8 mouse cellular contexts compared by ENCODE assay signal in the genomic region with DNA sequence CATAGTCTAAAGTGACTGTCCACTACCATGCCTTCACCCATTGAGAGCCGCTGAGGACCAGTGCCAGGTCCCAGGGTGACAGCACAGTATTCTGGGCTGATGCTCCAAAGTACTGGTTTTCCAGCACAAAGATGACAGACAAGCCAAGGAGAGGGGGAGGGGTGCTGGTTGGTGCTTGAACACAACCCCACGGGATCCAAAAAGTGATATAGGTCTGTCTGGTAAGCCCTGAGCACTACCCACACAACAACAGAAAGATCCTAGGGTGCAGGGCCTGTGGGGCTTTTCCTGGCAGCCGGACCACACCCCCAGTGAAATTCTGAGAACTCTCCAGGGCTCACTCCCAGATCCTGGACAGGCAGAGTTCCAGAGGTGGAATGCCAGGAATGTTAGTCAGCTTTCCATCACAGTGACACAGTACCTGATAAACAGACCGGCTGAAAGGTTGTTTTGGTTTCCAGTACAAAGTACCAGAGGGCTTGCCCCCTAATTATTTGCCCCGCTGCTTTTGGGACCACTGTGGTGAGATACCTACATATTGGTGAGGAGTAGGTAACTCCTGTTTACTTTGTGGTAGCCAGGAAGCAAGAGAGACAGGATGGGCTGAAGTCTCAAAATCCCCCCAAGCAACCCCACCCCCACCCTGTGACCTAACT. TPM values are rescaled to one million over a fixed set of nuclear protein-coding genes. Genes with fewer than 3 reads are reported as not detected.
DNase-seq lines count a peak whose midpoint lies in the region; ATAC-seq and TF ChIP-seq lines count a peak whose summit lies in the region.

No protein-coding gene starts in this region.

- TF ChIP-seq EP300 in stomach, postnatal 0 days (optimal IDR thresholded peaks at IDR 0.05) = no peak

- H3K9ac ChIP-seq in hindbrain, embryonic 15.5 days = no peak overlapping the region
- no peak overlapping the region for H3K9ac ChIP-seq in hindbrain, embryonic 11.5 days (ENCODE audit: low read depth, low read length)
- peak overlapping the region; percentile 55; the same call in 1 of the 2 replicates for H3K9ac ChIP-seq in heart, embryonic 14.5 days (ENCODE audit: low read length)
- no peak overlapping the region for H3K9ac ChIP-seq in limb, embryonic 12.5 days (replicated peaks)
- H3K9ac ChIP-seq in stomach, postnatal 0 days (ENCODE audit: low read length) = no peak overlapping the region

- WGBS in hindbrain, embryonic 15.5 days = 42% methylated on average over 5 of the region's 5 CpGs
- WGBS in hindbrain, embryonic 11.5 days = 37% methylated on average over 5 of the region's 5 CpGs
- 5% methylated on average over 5 of the region's 5 CpGs for WGBS in heart, embryonic 14.5 days
- 16% methylated on average over 5 of the region's 5 CpGs for WGBS in limb, embryonic 12.5 days
- WGBS in stomach, postnatal 0 days = 25% methylated on average over 5 of the region's 5 CpGs

- no peaks in the 10 kb centered on the region for H3K9me3 ChIP-seq in hindbrain, embryonic 15.5 days
- H3K9me3 ChIP-seq in hindbrain, embryonic 11.5 days (ENCODE audit: control insufficient read depth, low read length) = no peaks in the 10 kb centered on the region
- no peaks in the 10 kb centered on the region for H3K9me3 ChIP-seq in heart, embryonic 14.5 days (ENCODE audit: control insufficient read depth, low read length)
- H3K9me3 ChIP-seq in limb, embryonic 12.5 days = peaks cover 3% of the 10 kb centered on the region; the same call in 1 of the 2 replicates
- no peaks in the 10 kb centered on the region for H3K9me3 ChIP-seq in stomach, postnatal 0 days (ENCODE audit: control insufficient read depth, low read length)

- no peak for ATAC-seq in hindbrain, embryonic 15.5 days (ENCODE audit: low FRiP score, low read depth)
- ATAC-seq in hindbrain, embryonic 11.5 days (ENCODE audit: low FRiP score) = no peak
- peak; percentile 32; the same call in 1 of the 2 replicates for ATAC-seq in heart, embryonic 14.5 days (ENCODE audit: insufficient number of reproducible peaks, insufficient read depth, low FRiP score, low read depth)
- no peak for ATAC-seq in limb, embryonic 12.5 days (ENCODE audit: insufficient number of reproducible peaks, insufficient read depth, low FRiP score, low TSS enrichment, low read depth)
- peak; percentile 20 for ATAC-seq in stomach, postnatal 0 days (ENCODE audit: low FRiP score, low TSS enrichment)

- peak overlapping the region; percentile 14; the same call in 1 of the 2 replicates for H3K27ac ChIP-seq in hindbrain, embryonic 15.5 days (replicated peaks)
- no peak overlapping the region; the same call in 1 of the 2 replicates for H3K27ac ChIP-seq in hindbrain, embryonic 11.5 days (ENCODE audit: low read depth, low read length)
- peak overlapping the region; percentile 74 to 94 for H3K27ac ChIP-seq in heart, embryonic 14.5 days (replicated peaks in 1 of 2; ENCODE audit: control insufficient read depth in 1 of 2, insufficient read depth in 1 of 2, low read depth in 2 of 2, low read length in 2 of 2)
- peak overlapping the region; percentile 73 for H3K27ac ChIP-seq in limb, embryonic 12.5 days
- H3K27ac ChIP-seq in stomach, postnatal 0 days (replicated peaks) = peak overlapping the region; percentile 80

- no peak overlapping the region for H3K4me2 ChIP-seq in hindbrain, embryonic 15.5 days
- no peak overlapping the region for H3K4me2 ChIP-seq in hindbrain, embryonic 11.5 days (replicated peaks; ENCODE audit: low read depth, low read length)
- H3K4me2 ChIP-seq in heart, embryonic 14.5 days (ENCODE audit: low read length) = peak overlapping the region; percentile 37
- H3K4me2 ChIP-seq in limb, embryonic 12.5 days = 0 out of 2 replicates have a peak overlapping the region, but pooled peaks have one; percentile 23
- H3K4me2 ChIP-seq in stomach, postnatal 0 days (replicated peaks; ENCODE audit: low read depth) = no peak overlapping the region

- peaks cover 25% of the 10 kb centered on the region for H3K36me3 ChIP-seq in hindbrain, embryonic 15.5 days
- no peaks in the 10 kb centered on the region for H3K36me3 ChIP-seq in hindbrain, embryonic 11.5 days (ENCODE audit: control insufficient read depth, insufficient read depth, low read length)
- peaks cover 29% of the 10 kb centered on the region for H3K36me3 ChIP-seq in heart, embryonic 14.5 days (ENCODE audit: control insufficient read depth, insufficient read depth, low read length)
- H3K36me3 ChIP-seq in limb, embryonic 12.5 days = peaks cover 30% of the 10 kb centered on the region
- peaks cover 12% of the 10 kb centered on the region for H3K36me3 ChIP-seq in stomach, postnatal 0 days (ENCODE audit: control insufficient read depth, insufficient read depth, low read length)

- H3K27me3 ChIP-seq in hindbrain, embryonic 15.5 days = no peaks in the 10 kb centered on the region
- no peaks in the 10 kb centered on the region for H3K27me3 ChIP-seq in hindbrain, embryonic 11.5 days (ENCODE audit: control insufficient read depth, insufficient read depth, low read length)
- no peaks in the 10 kb centered on the region for H3K27me3 ChIP-seq in heart, embryonic 14.5 days (ENCODE audit: control insufficient read depth, insufficient read depth, low read length)
- no peaks in the 10 kb centered on the region for H3K27me3 ChIP-seq in limb, embryonic 12.5 days
- no peaks in the 10 kb centered on the region for H3K27me3 ChIP-seq in stomach, postnatal 0 days (ENCODE audit: control insufficient read depth, insufficient read depth, low read length)

- no peak for TF ChIP-seq CTCF in stomach, postnatal 0 days (IDR thresholded peaks at IDR 0.05; ENCODE audit: low read depth)

- H3K4me3 ChIP-seq in hindbrain, embryonic 15.5 days = no peak overlapping the region
- H3K4me3 ChIP-seq in hindbrain, embryonic 11.5 days (ENCODE audit: low read depth, low read length) = no peak overlapping the region
- no peak overlapping the region for H3K4me3 ChIP-seq in heart, embryonic 14.5 days (ENCODE audit: control insufficient read depth in 1 of 2, insufficient read depth in 1 of 2, low read depth in 1 of 2, low read length in 2 of 2)
- H3K4me3 ChIP-seq in limb, embryonic 12.5 days (replicated peaks) = no peak overlapping the region
- no peak overlapping the region for H3K4me3 ChIP-seq in stomach, postnatal 0 days (ENCODE audit: low read depth, low read length)

- no peak for DNase-seq in hindbrain, embryonic 11.5 days (ENCODE audit: low spot score)
- peak; percentile 66 for DNase-seq in adrenal gland, adult 8-10 months
- DNase-seq in stomach, postnatal 0 days (ENCODE audit: low spot score) = peak; percentile 66
- DNase-seq in thymus, postnatal 4 days = no peak
- DNase-seq in right cerebral cortex, postnatal 14 days = no peak

- H3K4me1 ChIP-seq in hindbrain, embryonic 15.5 days (replicated peaks) = peaks cover 25% of the 10 kb centered on the region
- peaks cover 4% of the 10 kb centered on the region; the same call in 1 of the 2 replicates for H3K4me1 ChIP-seq in hindbrain, embryonic 11.5 days (replicated peaks; ENCODE audit: control insufficient read depth, insufficient read depth, low read length)
- H3K4me1 ChIP-seq in heart, embryonic 14.5 days (ENCODE audit: control insufficient read depth in 2 of 2, insufficient read depth in 2 of 2, low read length in 2 of 2) = peaks cover 42 to 45% of the 10 kb centered on the region in 2 experiments
- H3K4me1 ChIP-seq in limb, embryonic 12.5 days (replicated peaks) = peaks cover 52% of the 10 kb centered on the region
- peaks cover 4% of the 10 kb centered on the region for H3K4me1 ChIP-seq in stomach, postnatal 0 days (replicated peaks; ENCODE audit: control insufficient read depth, insufficient read depth)

RNA-seq across cellular contexts. Expression of a gene that starts 5.5 kb away (rescaled TPM):
- 69.2 and 69.3 TPM in 2 replicates for polyA plus RNA-seq in hindbrain, embryonic 15.5 days (2015; fragmentation: Nextera tagmentation; extraction: Ambion mirVana)
- 31.6 and 35.6 TPM in 2 replicates for polyA plus RNA-seq in hindbrain, embryonic 11.5 days (2014; fragmentation: Nextera tagmentation; extraction: Ambion mirVana)
- 100 to 1,000 TPM in 1 of 4 experiments, 10 to 100 TPM in 3; 62.7 to 164 (median 75.8) TPM for total RNA-seq in adrenal gland, adult 8-10 months (2022)
- 42.3 and 47.1 TPM in 2 replicates for polyA plus RNA-seq in heart, embryonic 14.5 days (2014; fragmentation: Nextera tagmentation; extraction: Ambion mirVana)
- 53.9 and 55.3 TPM in 2 replicates for polyA plus RNA-seq in limb, embryonic 12.5 days (2016; fragmentation: Nextera tagmentation; extraction: Ambion mirVana)
- 63.6 and 69.4 TPM in 2 replicates for polyA plus RNA-seq in stomach, postnatal 0 days (2015; fragmentation: Nextera tagmentation; extraction: Ambion mirVana)

RNA-seq across cellular contexts. Expression of a gene that starts 48.0 kb away (rescaled TPM):
- polyA plus RNA-seq in hindbrain, embryonic 15.5 days (2015; fragmentation: Nextera tagmentation; extraction: Ambion mirVana) = 63.2 and 66.0 TPM in 2 replicates
- polyA plus RNA-seq in hindbrain, embryonic 11.5 days (2014; fragmentation: Nextera tagmentation; extraction: Ambion mirVana) = 85.3 and 89.5 TPM in 2 replicates
- 10 to 100 TPM; 40.3 to 51.5 (median 49.2) TPM for total RNA-seq in adrenal gland, adult 8-10 months (2022)
- 46.3 and 53.1 TPM in 2 replicates for polyA plus RNA-seq in heart, embryonic 14.5 days (2014; fragmentation: Nextera tagmentation; extraction: Ambion mirVana)
- 70.6 and 74.7 TPM in 2 replicates for polyA plus RNA-seq in limb, embryonic 12.5 days (2016; fragmentation: Nextera tagmentation; extraction: Ambion mirVana)
- polyA plus RNA-seq in stomach, postnatal 0 days (2015; fragmentation: Nextera tagmentation; extraction: Ambion mirVana) = 89.3 and 93.2 TPM in 2 replicates

RNA-seq across cellular contexts. Expression of a gene that starts 48.4 kb away (rescaled TPM):
- 8.1 and 9.2 TPM in 2 replicates for polyA plus RNA-seq in hindbrain, embryonic 15.5 days (2015; fragmentation: Nextera tagmentation; extraction: Ambion mirVana)
- 10.6 and 11.5 TPM in 2 replicates for polyA plus RNA-seq in hindbrain, embryonic 11.5 days (2014; fragmentation: Nextera tagmentation; extraction: Ambion mirVana)
- total RNA-seq in adrenal gland, adult 8-10 months (2022) = 10 to 100 TPM; 19.3 to 22.3 (median 20.3) TPM
- polyA plus RNA-seq in heart, embryonic 14.5 days (2014; fragmentation: Nextera tagmentation; extraction: Ambion mirVana) = 9.9 and 10.9 TPM in 2 replicates
- 10.3 and 11.2 TPM in 2 replicates for polyA plus RNA-seq in limb, embryonic 12.5 days (2016; fragmentation: Nextera tagmentation; extraction: Ambion mirVana)
- 8.2 and 9.3 TPM in 2 replicates for polyA plus RNA-seq in stomach, postnatal 0 days (2015; fragmentation: Nextera tagmentation; extraction: Ambion mirVana)

Comparison
In these comparisons a context has a peak if more than half of its experiments do, and no peak if none do; other contexts are left out.
1. ATAC-seq: peak in heart, embryonic 14.5 days (single experiment) and stomach, postnatal 0 days (single experiment); none in hindbrain, embryonic 15.5 days (single experiment), hindbrain, embryonic 11.5 days (single experiment) and limb, embryonic 12.5 days (single experiment).
2. H3K4me2 ChIP-seq: peak in heart, embryonic 14.5 days (single experiment) and limb, embryonic 12.5 days (single experiment); none in hindbrain, embryonic 15.5 days (single experiment), hindbrain, embryonic 11.5 days (single experiment) and stomach, postnatal 0 days (single experiment).
3. DNase-seq: peak in adrenal gland, adult 8-10 months (single experiment) and stomach, postnatal 0 days (single experiment); none in hindbrain, embryonic 11.5 days (single experiment), thymus, postnatal 4 days (single experiment) and right cerebral cortex, postnatal 14 days (single experiment).